ENCODE assay signal across 7 mouse cellular contexts in genomic region chr16:89943267-89943971, GRCm38 (mm10).
DNase-seq lines count a peak whose midpoint lies in the region; ATAC-seq lines count a peak whose summit lies in the region.

No protein-coding gene starts in this region.

- H3K4me3 ChIP-seq in neural tube, embryonic 11.5 days (ENCODE audit: low read depth, low read length): no peak overlapping the region
- peak overlapping the region; percentile 27 for H3K4me3 ChIP-seq in forebrain, embryonic 10.5 days
- H3K4me3 ChIP-seq in hindbrain, embryonic 11.5 days (ENCODE audit: low read depth, low read length): no peak overlapping the region
- H3K4me3 ChIP-seq in midbrain, embryonic 12.5 days: no peak overlapping the region

- H3K27me3 ChIP-seq in neural tube, embryonic 11.5 days (ENCODE audit: control insufficient read depth, insufficient read depth, low read length): no peaks in the 10 kb centered on the region
- H3K27me3 ChIP-seq in forebrain, embryonic 10.5 days (ENCODE audit: poor library complexity, severe bottlenecking): no peaks in the 10 kb centered on the region
- H3K27me3 ChIP-seq in hindbrain, embryonic 11.5 days (ENCODE audit: control insufficient read depth, insufficient read depth, low read length): no peaks in the 10 kb centered on the region
- H3K27me3 ChIP-seq in midbrain, embryonic 12.5 days: peaks cover 4% of the 10 kb centered on the region

- intact Hi-C loops in left cerebral cortex, postnatal 14 days (cut with DNase I): loop anchor here (5.0 kb wide), 1 partner anchor 224 kb away; no protein-coding TSS in a partner anchor

- ATAC-seq in neural tube, embryonic 11.5 days (ENCODE audit: insufficient read depth, low FRiP score, low TSS enrichment): 0 out of 2 replicates have a peak, but pooled peaks have one; percentile 24
- ATAC-seq in hindbrain, embryonic 11.5 days (ENCODE audit: low FRiP score): peak; percentile 46
- ATAC-seq in midbrain, embryonic 12.5 days (ENCODE audit: low FRiP score, low read depth): 0 out of 2 replicates have a peak, but pooled peaks have one; percentile 13
- ATAC-seq in erythroblast, adult 5-6 weeks (replicated peaks; ENCODE audit: low FRiP score, poor library complexity, severe bottlenecking): no peak

- no peaks in the 10 kb centered on the region for H3K9me3 ChIP-seq in neural tube, embryonic 11.5 days (ENCODE audit: control insufficient read depth, low read length)
- H3K9me3 ChIP-seq in forebrain, embryonic 10.5 days: peaks cover 5% of the 10 kb centered on the region; the same call in 1 of the 2 replicates
- H3K9me3 ChIP-seq in hindbrain, embryonic 11.5 days (ENCODE audit: control insufficient read depth, low read length): no peaks in the 10 kb centered on the region; the same call in 1 of the 2 replicates
- H3K9me3 ChIP-seq in midbrain, embryonic 12.5 days: 0 out of 2 replicates have a peak, but pooled peaks cover 10% of the 10 kb centered on the region

- H3K4me2 ChIP-seq in neural tube, embryonic 11.5 days (ENCODE audit: low read depth): no peak overlapping the region
- peak overlapping the region; percentile 19; the same call in 1 of the 2 replicates for H3K4me2 ChIP-seq in hindbrain, embryonic 11.5 days (replicated peaks; ENCODE audit: low read depth, low read length)
- H3K4me2 ChIP-seq in midbrain, embryonic 12.5 days (replicated peaks): peak overlapping the region; percentile 37

- peaks cover 18% of the 10 kb centered on the region for H3K4me1 ChIP-seq in neural tube, embryonic 11.5 days (ENCODE audit: control insufficient read depth, insufficient read depth, low read length)
- H3K4me1 ChIP-seq in forebrain, embryonic 10.5 days: peaks cover 48% of the 10 kb centered on the region
- H3K4me1 ChIP-seq in hindbrain, embryonic 11.5 days (replicated peaks; ENCODE audit: control insufficient read depth, insufficient read depth, low read length): peaks cover 22% of the 10 kb centered on the region
- H3K4me1 ChIP-seq in midbrain, embryonic 12.5 days: peaks cover 32% of the 10 kb centered on the region

- no peak overlapping the region for H3K27ac ChIP-seq in neural tube, embryonic 11.5 days (ENCODE audit: low read depth, low read length)
- H3K27ac ChIP-seq in forebrain, embryonic 10.5 days: peak overlapping the region; percentile 62
- no peak overlapping the region; the same call in 1 of the 2 replicates for H3K27ac ChIP-seq in hindbrain, embryonic 11.5 days (ENCODE audit: low read depth, low read length)
- H3K27ac ChIP-seq in midbrain, embryonic 12.5 days (replicated peaks): peak overlapping the region; percentile 63

- DNase-seq in neural tube, embryonic 11.5 days (ENCODE audit: low spot score): peak; percentile 40
- DNase-seq in neural tube, embryonic 10.5 days (ENCODE audit: extremely low spot score, low spot score): no peak
- no peak for DNase-seq in forebrain, embryonic 10.5 days (ENCODE audit: extremely low spot score, low spot score)
- DNase-seq in hindbrain, embryonic 11.5 days (ENCODE audit: low spot score): peak; percentile 50
- no peak for DNase-seq in left cerebral cortex, postnatal 14 days (ENCODE audit: low spot score in 2 of 2)

- peak overlapping the region; percentile 3; the same call in 1 of the 2 replicates for H3K9ac ChIP-seq in neural tube, embryonic 11.5 days (ENCODE audit: low read length)
- H3K9ac ChIP-seq in hindbrain, embryonic 11.5 days (ENCODE audit: low read depth, low read length): peak overlapping the region; percentile 2; the same call in 1 of the 2 replicates
- no peak overlapping the region for H3K9ac ChIP-seq in midbrain, embryonic 12.5 days (replicated peaks)

- H3K36me3 ChIP-seq in neural tube, embryonic 11.5 days (ENCODE audit: control insufficient read depth, insufficient read depth, low read length): no peaks in the 10 kb centered on the region
- H3K36me3 ChIP-seq in forebrain, embryonic 10.5 days (replicated peaks): peaks cover 4% of the 10 kb centered on the region
- H3K36me3 ChIP-seq in hindbrain, embryonic 11.5 days (ENCODE audit: control insufficient read depth, insufficient read depth, low read length): no peaks in the 10 kb centered on the region
- no peaks in the 10 kb centered on the region for H3K36me3 ChIP-seq in midbrain, embryonic 12.5 days

- 17% methylated on average over 19 of the region's 19 CpGs for WGBS in neural tube, embryonic 11.5 days
- WGBS in forebrain, embryonic 10.5 days: 13% methylated on average over 19 of the region's 19 CpGs
- WGBS in hindbrain, embryonic 11.5 days: 8% methylated on average over 19 of the region's 19 CpGs
- 7% methylated on average over 19 of the region's 19 CpGs for WGBS in midbrain, embryonic 12.5 days

Comparison
In these comparisons a context has a peak if more than half of its experiments do, and no peak if none do; other contexts are left out.
1. DNase-seq: peak in neural tube, embryonic 11.5 days (single experiment) and hindbrain, embryonic 11.5 days (single experiment); none in neural tube, embryonic 10.5 days (single experiment), forebrain, embryonic 10.5 days (single experiment) and left cerebral cortex, postnatal 14 days (0 of 2).
2. H3K27ac ChIP-seq: peak in forebrain, embryonic 10.5 days (single experiment) and midbrain, embryonic 12.5 days (single experiment); none in neural tube, embryonic 11.5 days (single experiment) and hindbrain, embryonic 11.5 days (single experiment).